Mouse (Mus musculus) testis, adult 2 months (tissue): ENCODE measurements at regions not wholly inside any gene's neighbourhood (a gene's known extent, or its start where the extent isn't known, plus 50 kb on each side); places are given as distances from the start of the nearest gene placed in this dataset.

Source experiments
- CTCF ChIP-seq: fragments of 200-500 bp; IDR thresholded peaks from 2 replicates; pipeline ENCODE4 v1.5.1; 2012; ENCODE audit warnings: low read depth, mild to moderate bottlenecking, inconsistent platforms, low read length, moderate library complexity; ENCODE audit not compliant: control insufficient read depth, insufficient read depth, insufficient replicate concordance
- POLR2A ChIP-seq: fragments of 200-500 bp; IDR thresholded peaks from 2 replicates; pipeline ENCODE4 v1.6.1; 2012; ENCODE audit warnings: low read depth, mild to moderate bottlenecking, inconsistent platforms, low read length, moderate library complexity; ENCODE audit not compliant: control insufficient read depth

- no peak for TF ChIP-seq POLR2A
- no peak for TF ChIP-seq CTCF
These were observed 346.4 kb upstream of the Tnp1 start for GRCm38 (mm10) chr1:73362122-73362521.
